ENCODE assay signal across 24 mouse cellular contexts in the genomic region with DNA sequence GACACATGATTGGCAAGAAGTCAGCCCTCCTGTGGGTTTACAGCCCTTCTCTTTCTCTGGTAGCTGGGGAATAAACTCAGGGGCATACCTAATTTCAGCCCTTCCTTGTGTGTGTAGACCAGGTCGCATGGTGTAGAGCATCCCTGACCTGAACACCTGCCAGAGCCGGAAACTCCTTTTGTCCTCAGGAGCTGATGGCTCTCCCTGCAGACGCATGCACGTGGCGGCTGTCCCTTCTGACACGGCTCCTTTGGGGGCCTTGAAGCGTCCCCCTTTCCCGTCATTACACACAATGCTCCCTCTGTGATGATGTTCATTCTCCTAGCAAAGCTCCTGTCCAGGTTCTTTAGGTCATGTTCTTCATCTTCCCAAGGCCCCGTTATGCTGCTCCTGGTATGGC.
A peak's percentile ranks its signal among the peaks of the same experiment; 100 is the strongest.
DNase-seq lines count a peak whose midpoint lies in the region; ATAC-seq and TF ChIP-seq lines count a peak whose summit lies in the region.
"Had no signal": no experiment of that assay in that cellular context is flagged by ENCODE, and none has a peak within 500 bp of the region (broad histone marks: within the 10 kb centered on the region; RNA-seq: fewer than 3 reads in every experiment).

No protein-coding gene starts in this region.

- intact Hi-C loops in heart, adult 2 months (cut with DNase I), result no loop called here

- H3K27ac ChIP-seq in heart, embryonic 10.5 days, result no peak overlapping the region
- no peak overlapping the region for H3K27ac ChIP-seq in heart, adult 2 months
- H3K27ac ChIP-seq: embryonic facial prominence, embryonic 10.5 days; embryonic facial prominence, embryonic 12.5 days; forebrain, embryonic 13.5 days; forebrain, embryonic 15.5 days had no signal

- H3K79me2 ChIP-seq in heart, adult 2 months (replicated peaks; ENCODE audit: control insufficient read depth, insufficient read depth, low read length), result no peaks in the 10 kb centered on the region

- no peaks in the 10 kb centered on the region for H3K9me3 ChIP-seq in heart, embryonic 10.5 days
- H3K9me3 ChIP-seq: embryonic facial prominence, embryonic 10.5 days; embryonic facial prominence, embryonic 12.5 days; forebrain, embryonic 13.5 days; forebrain, embryonic 15.5 days had no signal

- TF ChIP-seq EP300 in heart, adult 2 months (IDR thresholded peaks at IDR 0.05; ENCODE audit: insufficient read depth, low read depth, low read length), result no peak

- H3K27me3 ChIP-seq in heart, embryonic 10.5 days (ENCODE audit: insufficient read depth, poor library complexity, severe bottlenecking), result no peaks in the 10 kb centered on the region
- H3K27me3 ChIP-seq in heart, adult 2 months (ENCODE audit: control insufficient read depth, insufficient read depth, low read length), result no peaks in the 10 kb centered on the region
- H3K27me3 ChIP-seq: CH12.LX; embryonic facial prominence, embryonic 12.5 days; forebrain, embryonic 13.5 days; forebrain, embryonic 15.5 days had no signal

- no peak for TF ChIP-seq CTCF in heart, adult 2 months (IDR thresholded peaks at IDR 0.05)

- DNase-seq in cerebellum, adult 9-10 months, result peak; percentile 28
- DNase-seq in cerebellum, adult 11-12 months, result no peak
- DNase-seq in cerebellum, postnatal 14 days, result peak; percentile 40 to 43
- DNase-seq in heart, embryonic 10.5 days (ENCODE audit: low spot score), result peak; percentile 58
- no peak for DNase-seq in heart, adult 2 months
- peak; percentile 20 for DNase-seq in testis, postnatal 10 days (ENCODE audit: low spot score)
- no peak for DNase-seq in testis, postnatal 14 days (ENCODE audit: low spot score)
- DNase-seq: adrenal gland, adult 8-10 months; adrenal gland, postnatal 14 days; adrenal gland, postnatal 36 days; B cell, adult 2 months; cerebellum, adult 18-20 months; cerebellum, adult 8-10 months; forebrain, postnatal 0 days had no signal

- TF ChIP-seq POLR2A in heart, adult 2 months (IDR thresholded peaks at IDR 0.05; ENCODE audit: insufficient read depth, low read depth, low read length), result no peak

- H3K4me3 ChIP-seq in heart, embryonic 10.5 days, result no peak overlapping the region
- no peak overlapping the region for H3K4me3 ChIP-seq in heart, adult 2 months
- H3K4me3 ChIP-seq: embryonic facial prominence, embryonic 10.5 days; embryonic facial prominence, embryonic 12.5 days; forebrain, embryonic 13.5 days; forebrain, embryonic 15.5 days had no signal

- H3K4me1 ChIP-seq in heart, embryonic 10.5 days, result peaks cover 16% of the 10 kb centered on the region; the same call in 1 of the 2 replicates
- no peaks in the 10 kb centered on the region for H3K4me1 ChIP-seq in heart, adult 2 months (ENCODE audit: control insufficient read depth, insufficient read depth, low read length)
- H3K4me1 ChIP-seq: embryonic facial prominence, embryonic 12.5 days had no signal

- no peak overlapping the region for H3K9ac ChIP-seq in heart, adult 2 months (ENCODE audit: low read depth, low read length)
- H3K9ac ChIP-seq: embryonic facial prominence, embryonic 12.5 days; forebrain, embryonic 13.5 days; forebrain, embryonic 15.5 days; forebrain, postnatal 0 days had no signal

- 91% methylated on average over 9 of the region's 9 CpGs for WGBS in heart, embryonic 10.5 days
- 87% methylated on average over 9 of the region's 9 CpGs for WGBS in heart, adult 2 months

- H3K36me3 ChIP-seq in heart, embryonic 10.5 days, result no peaks in the 10 kb centered on the region
- no peaks in the 10 kb centered on the region for H3K36me3 ChIP-seq in heart, adult 2 months (ENCODE audit: control insufficient read depth, insufficient read depth, low read length)
- H3K36me3 ChIP-seq: embryonic facial prominence, embryonic 10.5 days; embryonic facial prominence, embryonic 12.5 days; forebrain, embryonic 15.5 days; G1E had no signal

- no peak for ATAC-seq in cerebellum, adult (ENCODE audit: insufficient number of reproducible peaks, low FRiP score, low TSS enrichment)
- ATAC-seq: activated CD4-positive, CD25-positive, alpha-beta regulatory T cell, adult 4 months; CD4-positive, CD25-positive, alpha-beta regulatory T cell, adult 4 months; forebrain, embryonic 13.5 days; forebrain, embryonic 15.5 days; forebrain, postnatal 0 days; Patski had no signal

Comparison
In these comparisons a context has a peak if more than half of its experiments do, and no peak if none do; other contexts are left out.
1. DNase-seq: peak in cerebellum, adult 9-10 months (single experiment), cerebellum, postnatal 14 days (2 of 2), heart, embryonic 10.5 days (single experiment) and testis, postnatal 10 days (single experiment); none in cerebellum, adult 11-12 months (single experiment), heart, adult 2 months (0 of 2) and testis, postnatal 14 days (single experiment).